Mouse (Mus musculus) midbrain, embryonic 11.5 days (tissue): ENCODE data around the gene Crybb3. TPM values are rescaled to one million over a fixed set of nuclear protein-coding genes. Genes with fewer than 3 reads are reported as not detected.
A peak's percentile ranks its signal among the peaks of the same experiment; 100 is the strongest.

Experiments used
- ATAC-seq: fragments of 200-750 bp; cut with Nextera tagmentation; 2 replicates; pipeline ENCODE4 v1.8.0; 2017; ENCODE audit warnings: moderate TSS enrichment, moderate library complexity; ENCODE audit not compliant: low FRiP score
- DNase-seq: peaks from one replicate; pipeline ENCODE4 v3.0.0; 2015; ENCODE audit warnings: low spot score; ENCODE audit errors: missing footprints
- H3K27ac ChIP-seq: fragments of 300-500 bp; sonication (generic); 2 replicates; pipeline ENCODE4 v1.5.1; 2014; ENCODE audit warnings: low read depth, low read length
- H3K27me3 ChIP-seq: fragments of 300-500 bp; sonication (generic); 2 replicates; pipeline ENCODE4 v1.6.1; 2014; ENCODE audit warnings: mild to moderate bottlenecking, low read length, moderate library complexity, mixed read lengths; ENCODE audit not compliant: control insufficient read depth, insufficient read depth
- H3K36me3 ChIP-seq: fragments of 300-500 bp; sonication (generic); 2 replicates; pipeline ENCODE4 v1.6.1; 2014; ENCODE audit warnings: mild to moderate bottlenecking, low read length, moderate library complexity, mixed read lengths; ENCODE audit not compliant: control insufficient read depth, insufficient read depth
- H3K4me1 ChIP-seq: fragments of 300-500 bp; sonication (generic); 2 replicates; pipeline ENCODE4 v1.6.1; 2014; ENCODE audit warnings: low read length; ENCODE audit not compliant: control insufficient read depth, insufficient read depth
- H3K4me2 ChIP-seq: fragments of 300-500 bp; sonication (generic); 2 replicates; pipeline ENCODE4 v1.6.1; 2014; ENCODE audit warnings: mild to moderate bottlenecking, moderate library complexity
- H3K4me3 ChIP-seq: fragments of 300-500 bp; sonication (generic); 2 replicates; pipeline ENCODE4 v1.5.1; 2014; ENCODE audit warnings: low read depth, low read length
- H3K9ac ChIP-seq: fragments of 300-500 bp; sonication (generic); 2 replicates; pipeline ENCODE4 v1.6.1; 2014; ENCODE audit warnings: low read length
- H3K9me3 ChIP-seq: fragments of 300-500 bp; sonication (generic); 2 replicates; pipeline ENCODE4 v1.6.1; 2016; ENCODE audit warnings: low read length; ENCODE audit not compliant: control insufficient read depth
- WGBS: fragments of 180-500 bp; shearing (Covaris S2); extraction: QIAGEN DNeasy Blood & Tissue Kit; methylation state at CpG from one replicate; pipeline ENCODE4 v1.1.7; 2014; 5-methylcytosine and 5-hydroxymethylcytosine counted together
- polyA plus RNA-seq: library from polyadenylated mRNA; unstranded; fragments of >200 nt; fragmentation: Nextera tagmentation; extraction: Ambion mirVana; gene quantifications from 2 replicates; pipeline ENCODE4 v1.2.1, GENCODE M21; 2014

Gene Crybb3
- polyA plus RNA-seq = 0.18 TPM in 1 of 2 replicates, not detected in the other

- no peaks in the 10 kb centered on the region for H3K36me3 ChIP-seq
- no peaks in the 10 kb centered on the region for H3K9me3 ChIP-seq
- ATAC-seq = no peak
- H3K9ac ChIP-seq = no peak within 1 kb of the TSS
- H3K27me3 ChIP-seq = no peaks in the 10 kb centered on the region
- no peak within 1 kb of the TSS for H3K4me2 ChIP-seq
- H3K4me3 ChIP-seq = no peak within 1 kb of the TSS
- H3K4me1 ChIP-seq = no peaks in the 10 kb centered on the region; the same call in 1 of the 2 replicates
- H3K27ac ChIP-seq = no peak within 1 kb of the TSS
- WGBS = 87% methylated on average over 8 of the region's 8 CpGs
- no peak for DNase-seq
These were observed at the start of gene Crybb3 for GRCm38 (mm10) chr5:113081439-113081838. Gene Crybb3, minus strand, starts transcription at chr5:113081584.

GRCm38 (mm10) chr5:113128426-113128825, 47.0 kb upstream of the Crybb3 start:
- Histone ChIP-seq H3K4me2 (no peak overlapping the region), H3K9me3 (no peaks in the 10 kb centered on the region), H3K27ac (no peak overlapping the region), H3K36me3 (no peaks in the 10 kb centered on the region), H3K4me1 (peaks cover 10% of the 10 kb centered on the region), H3K4me3 (no peak overlapping the region), H3K9ac (no peak overlapping the region), H3K27me3 (no peaks in the 10 kb centered on the region)
- ATAC-seq (no peak), DNase-seq (no peak)
- 77% methylated on average over 4 of the region's 4 CpGs for WGBS

GRCm38 (mm10) chr5:113126476-113126875, 45.1 kb upstream of the Crybb3 start:
- H3K27ac ChIP-seq = no peak overlapping the region
- 94% methylated on average over 12 of the region's 12 CpGs for WGBS

GRCm38 (mm10) chr5:113123693-113124092, 42.3 kb upstream of the Crybb3 start:
- Histone ChIP-seq H3K4me3 (no peak overlapping the region), H3K27ac (no peak overlapping the region), H3K27me3 (no peaks in the 10 kb centered on the region), H3K4me2 (no peak overlapping the region), H3K9ac (no peak overlapping the region), H3K9me3 (no peaks in the 10 kb centered on the region), H3K4me1 (peaks cover 6% of the 10 kb centered on the region; the same call in 1 of the 2 replicates), H3K36me3 (no peaks in the 10 kb centered on the region)
- DNase-seq (no peak), ATAC-seq (no peak)
- WGBS = 81% methylated on average over 10 of the region's 10 CpGs

More at GRCm38 (mm10) chr5:113126476-113126875, 45.1 kb upstream of the Crybb3 start:
- no peak for DNase-seq
- Histone ChIP-seq H3K27me3 (no peaks in the 10 kb centered on the region), H3K4me3 (no peak overlapping the region), H3K4me1 (0 out of 2 replicates have a peak, but pooled peaks cover 2% of the 10 kb centered on the region), H3K36me3 (no peaks in the 10 kb centered on the region), H3K9me3 (no peaks in the 10 kb centered on the region), H3K4me2 (no peak overlapping the region), H3K9ac (no peak overlapping the region)
- no peak for ATAC-seq

- ATAC-seq (no peak), DNase-seq (no peak)
- WGBS = 56% methylated on average over 12 of the region's 12 CpGs
- no peak overlapping the region for H3K4me2 ChIP-seq
- no peaks in the 10 kb centered on the region for H3K9me3 ChIP-seq
- H3K36me3 ChIP-seq = no peaks in the 10 kb centered on the region
- no peaks in the 10 kb centered on the region for H3K27me3 ChIP-seq
- H3K4me1 ChIP-seq = peaks cover 6% of the 10 kb centered on the region; the same call in 1 of the 2 replicates
- H3K4me3 ChIP-seq = no peak overlapping the region
- H3K27ac ChIP-seq = no peak overlapping the region
- H3K9ac ChIP-seq = no peak overlapping the region
These were observed 41.1 kb upstream of the Crybb3 start for GRCm38 (mm10) chr5:113122326-113123054.

GRCm38 (mm10) chr5:113121591-113121875, 40.1 kb upstream of the Crybb3 start:
- Histone ChIP-seq H3K27ac (no peak overlapping the region), H3K4me2 (no peak overlapping the region), H3K9ac (0 out of 2 replicates have a peak overlapping the region, but pooled peaks have one; percentile 12), H3K36me3 (no peaks in the 10 kb centered on the region), H3K27me3 (no peaks in the 10 kb centered on the region), H3K4me3 (no peak overlapping the region), H3K4me1 (peaks cover 6% of the 10 kb centered on the region; the same call in 1 of the 2 replicates), H3K9me3 (no peaks in the 10 kb centered on the region)
- no peak for DNase-seq
- ATAC-seq = no peak
- WGBS = 81% methylated on average over 6 of the region's 6 CpGs

- no peak overlapping the region for H3K27ac ChIP-seq
- peaks cover 6% of the 10 kb centered on the region; the same call in 1 of the 2 replicates for H3K4me1 ChIP-seq
- H3K27me3 ChIP-seq = no peaks in the 10 kb centered on the region
- 50% methylated on average over 15 of the region's 15 CpGs for WGBS
- no peak for DNase-seq
- no peak overlapping the region; the same call in 1 of the 2 replicates for H3K9ac ChIP-seq
- no peak overlapping the region for H3K4me3 ChIP-seq
- H3K4me2 ChIP-seq = no peak overlapping the region
- H3K36me3 ChIP-seq = no peaks in the 10 kb centered on the region
- no peak for ATAC-seq
- H3K9me3 ChIP-seq = no peaks in the 10 kb centered on the region
These were observed 39.6 kb upstream of the Crybb3 start for GRCm38 (mm10) chr5:113120741-113121590.

GRCm38 (mm10) chr5:113119861-113120465, 38.6 kb upstream of the Crybb3 start:
- Histone ChIP-seq H3K27me3 (no peaks in the 10 kb centered on the region), H3K4me2 (no peak overlapping the region), H3K9me3 (no peaks in the 10 kb centered on the region), H3K36me3 (no peaks in the 10 kb centered on the region), H3K4me3 (no peak overlapping the region), H3K27ac (no peak overlapping the region), H3K4me1 (peaks cover 6% of the 10 kb centered on the region; the same call in 1 of the 2 replicates), H3K9ac (no peak overlapping the region)
- 55% methylated on average over 13 of the region's 13 CpGs for WGBS
- ATAC-seq = no peak
- no peak for DNase-seq
